Mouse (Mus musculus): ENCODE data around the gene Ctnnbl1. TPM values are rescaled to one million over a fixed set of nuclear protein-coding genes. Genes with fewer than 3 reads are reported as not detected.

The Ctnnbl1 gene
- polyA plus RNA-seq, 1 experiment from 2014 or later: 50.5 TPM

GRCm38 (mm10) chr2:157775957-157776356 is 38.8 kb downstream of the Ctnnbl1 start:
- H3K27ac ChIP-seq (ENCODE audit: low read depth): no peak overlapping the region
- WGBS: 81% methylated on average over 2 of the region's 2 CpGs
- H3K4me1 ChIP-seq (replicated peaks; ENCODE audit: control insufficient read depth, insufficient read depth, low read length): no peaks in the 10 kb centered on the region
- H3K27me3 ChIP-seq (replicated peaks; ENCODE audit: control insufficient read depth, insufficient read depth, low read length): no peaks in the 10 kb centered on the region
- no peak overlapping the region for H3K9ac ChIP-seq (ENCODE audit: low read length)
- ATAC-seq (replicated peaks; ENCODE audit: low FRiP score, low TSS enrichment, low read depth) (no peak), DNase-seq (ENCODE audit: low spot score) (no peak)
- no peak overlapping the region for H3K4me3 ChIP-seq (ENCODE audit: low read depth, low read length)
- no peak overlapping the region for H3K4me2 ChIP-seq (ENCODE audit: low read length)
- no peaks in the 10 kb centered on the region for H3K9me3 ChIP-seq (ENCODE audit: control insufficient read depth, low read length)
- H3K36me3 ChIP-seq (ENCODE audit: control insufficient read depth, insufficient read depth, low read length): peaks cover 5% of the 10 kb centered on the region; the same call in 1 of the 2 replicates

- Histone ChIP-seq H3K27me3 (replicated peaks; ENCODE audit: control insufficient read depth, insufficient read depth, low read length) (no peaks in the 10 kb centered on the region), H3K9me3 (ENCODE audit: control insufficient read depth, low read length) (no peaks in the 10 kb centered on the region), H3K9ac (ENCODE audit: low read length) (no peak overlapping the region), H3K4me2 (ENCODE audit: low read length) (no peak overlapping the region), H3K27ac (ENCODE audit: low read depth) (no peak overlapping the region), H3K36me3 (ENCODE audit: control insufficient read depth, insufficient read depth, low read length) (peaks cover 12% of the 10 kb centered on the region; the same call in 1 of the 2 replicates), H3K4me1 (replicated peaks; ENCODE audit: control insufficient read depth, insufficient read depth, low read length) (no peaks in the 10 kb centered on the region), H3K4me3 (ENCODE audit: low read depth, low read length) (no peak overlapping the region)
- DNase-seq (ENCODE audit: low spot score): no peak
- WGBS: 87% methylated on average over 3 of the region's 3 CpGs
- no peak for ATAC-seq (replicated peaks; ENCODE audit: low FRiP score, low TSS enrichment, low read depth)
Measured at GRCm38 (mm10) chr2:157780956-157781355, 43.8 kb downstream of the Ctnnbl1 start.

- no peak overlapping the region for H3K4me2 ChIP-seq (ENCODE audit: low read length)
- no peaks in the 10 kb centered on the region for H3K4me1 ChIP-seq (replicated peaks; ENCODE audit: control insufficient read depth, insufficient read depth, low read length)
- H3K27ac ChIP-seq (ENCODE audit: low read depth): no peak overlapping the region
- H3K9ac ChIP-seq (ENCODE audit: low read length): no peak overlapping the region
- no peaks in the 10 kb centered on the region for H3K27me3 ChIP-seq (replicated peaks; ENCODE audit: control insufficient read depth, insufficient read depth, low read length)
- no peak overlapping the region for H3K4me3 ChIP-seq (ENCODE audit: low read depth, low read length)
- H3K36me3 ChIP-seq (ENCODE audit: control insufficient read depth, insufficient read depth, low read length): peaks cover 12% of the 10 kb centered on the region; the same call in 1 of the 2 replicates
- H3K9me3 ChIP-seq (ENCODE audit: control insufficient read depth, low read length): no peaks in the 10 kb centered on the region
- 91% methylated on average over 16 of the region's 16 CpGs for WGBS
- no peak for ATAC-seq (replicated peaks; ENCODE audit: low FRiP score, low TSS enrichment, low read depth)
- no peak for DNase-seq (ENCODE audit: low spot score)
Measured at GRCm38 (mm10) chr2:157783152-157783551, 46.0 kb downstream of the Ctnnbl1 start.

- no peak overlapping the region for H3K4me3 ChIP-seq (ENCODE audit: low read depth, low read length)
- no peak for ATAC-seq (replicated peaks; ENCODE audit: low FRiP score, low TSS enrichment, low read depth)
- H3K9me3 ChIP-seq (ENCODE audit: control insufficient read depth, low read length): no peaks in the 10 kb centered on the region
- H3K27ac ChIP-seq (ENCODE audit: low read depth): no peak overlapping the region
- no peak for DNase-seq (ENCODE audit: low spot score)
- peaks cover 16% of the 10 kb centered on the region for H3K36me3 ChIP-seq (ENCODE audit: control insufficient read depth, insufficient read depth, low read length)
- 53% methylated on average over 6 of the region's 6 CpGs for WGBS
- H3K27me3 ChIP-seq (replicated peaks; ENCODE audit: control insufficient read depth, insufficient read depth, low read length): no peaks in the 10 kb centered on the region
- H3K4me2 ChIP-seq (ENCODE audit: low read length): no peak overlapping the region
- H3K4me1 ChIP-seq (replicated peaks; ENCODE audit: control insufficient read depth, insufficient read depth, low read length): no peaks in the 10 kb centered on the region
- no peak overlapping the region for H3K9ac ChIP-seq (ENCODE audit: low read length)
Measured at GRCm38 (mm10) chr2:157784238-157784637, 47.0 kb downstream of the Ctnnbl1 start.

GRCm38 (mm10) chr2:157784647-157785046 is 47.4 kb downstream of the Ctnnbl1 start:
- Histone ChIP-seq H3K9me3 (ENCODE audit: control insufficient read depth, low read length) (no peaks in the 10 kb centered on the region), H3K4me3 (ENCODE audit: low read depth, low read length) (no peak overlapping the region), H3K27me3 (replicated peaks; ENCODE audit: control insufficient read depth, insufficient read depth, low read length) (no peaks in the 10 kb centered on the region), H3K9ac (ENCODE audit: low read length) (no peak overlapping the region), H3K36me3 (ENCODE audit: control insufficient read depth, insufficient read depth, low read length) (peaks cover 20% of the 10 kb centered on the region), H3K27ac (ENCODE audit: low read depth) (no peak overlapping the region), H3K4me1 (replicated peaks; ENCODE audit: control insufficient read depth, insufficient read depth, low read length) (no peaks in the 10 kb centered on the region), H3K4me2 (ENCODE audit: low read length) (no peak overlapping the region)
- ATAC-seq (replicated peaks; ENCODE audit: low FRiP score, low TSS enrichment, low read depth) (no peak), DNase-seq (ENCODE audit: low spot score) (no peak)
- 57% methylated on average over 2 of the region's 2 CpGs for WGBS

GRCm38 (mm10) chr2:157789226-157789625 is 52.0 kb downstream of the Ctnnbl1 start:
- peaks cover 21% of the 10 kb centered on the region; the same call in 1 of the 2 replicates for H3K36me3 ChIP-seq (ENCODE audit: control insufficient read depth, insufficient read depth, low read length)
- no peak for ATAC-seq (replicated peaks; ENCODE audit: low FRiP score, low TSS enrichment, low read depth)
- WGBS: 85% methylated on average over 7 of the region's 7 CpGs

GRCm38 (mm10) chr2:157790836-157791495 is 53.8 kb downstream of the Ctnnbl1 start:
- Histone ChIP-seq H3K9me3 (ENCODE audit: control insufficient read depth, low read length) (no peaks in the 10 kb centered on the region), H3K27me3 (replicated peaks; ENCODE audit: control insufficient read depth, insufficient read depth, low read length) (no peaks in the 10 kb centered on the region), H3K4me1 (replicated peaks; ENCODE audit: control insufficient read depth, insufficient read depth, low read length) (no peaks in the 10 kb centered on the region), H3K9ac (ENCODE audit: low read length) (no peak overlapping the region), H3K4me3 (ENCODE audit: low read depth, low read length) (no peak overlapping the region), H3K27ac (ENCODE audit: low read depth) (no peak overlapping the region), H3K4me2 (ENCODE audit: low read length) (no peak overlapping the region), H3K36me3 (ENCODE audit: control insufficient read depth, insufficient read depth, low read length) (peaks cover 17% of the 10 kb centered on the region; the same call in 1 of the 2 replicates)
- DNase-seq (ENCODE audit: low spot score): no peak
- WGBS: 89% methylated on average over 8 of the region's 8 CpGs
- ATAC-seq (replicated peaks; ENCODE audit: low FRiP score, low TSS enrichment, low read depth): no peak

More at GRCm38 (mm10) chr2:157789226-157789625, 52.0 kb downstream of the Ctnnbl1 start:
- H3K27ac ChIP-seq (ENCODE audit: low read depth): no peak overlapping the region
- no peaks in the 10 kb centered on the region for H3K4me1 ChIP-seq (replicated peaks; ENCODE audit: control insufficient read depth, insufficient read depth, low read length)
- DNase-seq (ENCODE audit: low spot score): no peak
- H3K4me3 ChIP-seq (ENCODE audit: low read depth, low read length): no peak overlapping the region
- no peak overlapping the region for H3K4me2 ChIP-seq (ENCODE audit: low read length)
- H3K27me3 ChIP-seq (replicated peaks; ENCODE audit: control insufficient read depth, insufficient read depth, low read length): no peaks in the 10 kb centered on the region
- no peak overlapping the region for H3K9ac ChIP-seq (ENCODE audit: low read length)
- no peaks in the 10 kb centered on the region for H3K9me3 ChIP-seq (ENCODE audit: control insufficient read depth, low read length)

GRCm38 (mm10) chr2:157791528-157792162 is 54.4 kb downstream of the Ctnnbl1 start:
- Histone ChIP-seq H3K36me3 (ENCODE audit: control insufficient read depth, insufficient read depth, low read length) (peaks cover 17% of the 10 kb centered on the region; the same call in 1 of the 2 replicates), H3K4me3 (ENCODE audit: low read depth, low read length) (no peak overlapping the region), H3K9me3 (ENCODE audit: control insufficient read depth, low read length) (no peaks in the 10 kb centered on the region), H3K9ac (ENCODE audit: low read length) (no peak overlapping the region), H3K4me2 (ENCODE audit: low read length) (no peak overlapping the region), H3K27ac (ENCODE audit: low read depth) (no peak overlapping the region), H3K27me3 (replicated peaks; ENCODE audit: control insufficient read depth, insufficient read depth, low read length) (no peaks in the 10 kb centered on the region), H3K4me1 (replicated peaks; ENCODE audit: control insufficient read depth, insufficient read depth, low read length) (no peaks in the 10 kb centered on the region)
- DNase-seq (ENCODE audit: low spot score) (no peak), ATAC-seq (replicated peaks; ENCODE audit: low FRiP score, low TSS enrichment, low read depth) (no peak)
- 85% methylated on average over 14 of the region's 14 CpGs for WGBS
